Comparison of ENCODE assay signal across 8 mouse cellular contexts in the genomic region with DNA sequence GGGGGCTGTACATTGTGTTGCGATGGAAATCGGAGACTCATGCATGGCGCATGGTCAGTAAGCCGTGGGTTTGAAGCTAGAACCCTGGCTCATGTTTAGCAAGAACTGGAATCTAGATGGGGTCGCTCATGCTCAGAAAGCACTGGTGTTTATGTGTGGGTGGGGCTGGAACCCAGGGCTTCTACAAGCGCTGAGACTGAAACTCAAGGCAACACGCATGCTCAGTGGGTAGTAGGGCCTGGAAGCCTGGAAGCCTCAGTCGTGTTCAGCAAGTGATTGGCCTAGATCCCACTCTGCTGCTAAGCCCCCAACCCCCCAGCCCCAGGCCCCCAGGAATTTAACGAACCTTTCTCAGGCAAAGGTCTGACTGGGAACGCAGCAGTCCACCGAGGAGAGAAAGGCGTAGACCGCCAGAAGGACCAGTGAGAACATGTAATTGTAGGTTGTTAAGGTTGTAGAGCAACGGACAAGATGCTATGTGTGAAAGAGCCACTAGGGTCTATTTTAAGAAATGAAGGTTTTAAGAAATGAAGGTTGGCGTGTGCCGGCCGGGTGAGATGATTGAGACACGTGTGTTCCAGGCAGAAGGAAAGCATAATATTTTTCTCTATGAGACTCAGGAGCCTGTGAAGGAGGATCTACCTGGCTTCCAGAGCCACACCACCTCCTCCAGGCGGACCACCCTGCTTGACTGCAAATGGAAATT. TPM values are rescaled to one million over a fixed set of nuclear protein-coding genes. Genes with fewer than 3 reads are reported as not detected.
DNase-seq lines count a peak whose midpoint lies in the region; ATAC-seq and TF ChIP-seq lines count a peak whose summit lies in the region.

No protein-coding gene starts in this region.

- peak overlapping the region; percentile 82; the same call in 1 of the 2 replicates for H3K9ac ChIP-seq in kidney, embryonic 16.5 days (replicated peaks; ENCODE audit: low read length)
- H3K9ac ChIP-seq in MEL (ENCODE audit: control insufficient read depth, low read depth, low read length, poor library complexity, severe bottlenecking), result peak overlapping the region; percentile 62
- H3K9ac ChIP-seq in forebrain, embryonic 15.5 days (replicated peaks), result no peak overlapping the region
- no peak overlapping the region for H3K9ac ChIP-seq in liver, embryonic 15.5 days

- H3K36me3 ChIP-seq in kidney, embryonic 16.5 days (ENCODE audit: insufficient read depth, low read length), result peaks cover 5% of the 10 kb centered on the region; the same call in 1 of the 2 replicates
- peaks cover 0 to 20% of the 10 kb centered on the region in 2 experiments; a peak in 2 of 4 replicates for H3K36me3 ChIP-seq in MEL (ENCODE audit: control insufficient read depth in 1 of 2, insufficient read depth in 2 of 2, low read length in 2 of 2)
- no peaks in the 10 kb centered on the region for H3K36me3 ChIP-seq in forebrain, embryonic 15.5 days
- H3K36me3 ChIP-seq in liver, embryonic 15.5 days (replicated peaks), result no peaks in the 10 kb centered on the region

- no peak for ATAC-seq in kidney, embryonic 16.5 days (ENCODE audit: low FRiP score, low TSS enrichment)
- no peak for ATAC-seq in forebrain, embryonic 15.5 days (replicated peaks)
- ATAC-seq in liver, embryonic 15.5 days (ENCODE audit: insufficient read depth), result no peak

- 78% methylated on average over 19 of the region's 19 CpGs for WGBS in kidney, embryonic 16.5 days
- WGBS in forebrain, embryonic 15.5 days, result 75% methylated on average over 19 of the region's 19 CpGs
- 63% methylated on average over 19 of the region's 19 CpGs for WGBS in liver, embryonic 15.5 days (ENCODE audit: insufficient replicate concordance)

- no peak for TF ChIP-seq EP300 in MEL (IDR thresholded peaks at IDR 0.05; ENCODE audit: low read depth in 1 of 2, low read length in 2 of 2)

- H3K4me1 ChIP-seq in kidney, embryonic 16.5 days (ENCODE audit: insufficient read depth, low read length), result peaks cover 16% of the 10 kb centered on the region
- peaks cover 16 to 22% of the 10 kb centered on the region in 2 experiments for H3K4me1 ChIP-seq in MEL (ENCODE audit: control insufficient read depth in 1 of 2, insufficient read depth in 2 of 2, low read length in 2 of 2)
- H3K4me1 ChIP-seq in forebrain, embryonic 15.5 days, result peaks cover 17% of the 10 kb centered on the region
- peaks cover 57% of the 10 kb centered on the region for H3K4me1 ChIP-seq in liver, embryonic 15.5 days (replicated peaks)

- TF ChIP-seq RAD21 in MEL (IDR thresholded peaks at IDR 0.05; ENCODE audit: low read depth, low read length), result no peak

- peak overlapping the region; percentile 58 for H3K27ac ChIP-seq in kidney, embryonic 16.5 days (ENCODE audit: low read length)
- no peak overlapping the region for H3K27ac ChIP-seq in MEL (ENCODE audit: control insufficient read depth, low read depth, low read length)
- no peak overlapping the region for H3K27ac ChIP-seq in forebrain, embryonic 15.5 days (replicated peaks)
- peak overlapping the region; percentile 86; the same call in 1 of the 2 replicates for H3K27ac ChIP-seq in liver, embryonic 15.5 days (replicated peaks)

- no peaks in the 10 kb centered on the region for H3K27me3 ChIP-seq in kidney, embryonic 16.5 days (ENCODE audit: insufficient read depth, low read length)
- H3K27me3 ChIP-seq in MEL (ENCODE audit: control insufficient read depth in 1 of 2, insufficient read depth in 2 of 2, low read length in 2 of 2), result no peaks in the 10 kb centered on the region
- H3K27me3 ChIP-seq in forebrain, embryonic 15.5 days, result no peaks in the 10 kb centered on the region
- H3K27me3 ChIP-seq in liver, embryonic 15.5 days, result no peaks in the 10 kb centered on the region

- H3K9me3 ChIP-seq in kidney, embryonic 16.5 days (ENCODE audit: low read length), result no peaks in the 10 kb centered on the region
- H3K9me3 ChIP-seq in MEL (replicated peaks; ENCODE audit: insufficient read depth, low read length), result no peaks in the 10 kb centered on the region
- H3K9me3 ChIP-seq in forebrain, embryonic 15.5 days, result no peaks in the 10 kb centered on the region
- no peaks in the 10 kb centered on the region for H3K9me3 ChIP-seq in liver, embryonic 15.5 days (replicated peaks)

- peaks cover 24% of the 10 kb centered on the region for H3K79me2 ChIP-seq in MEL (ENCODE audit: control insufficient read depth, insufficient read depth, low read length, poor library complexity)

- TF ChIP-seq CTCF in MEL (IDR thresholded peaks at IDR 0.05 in 2 of 3, conservative IDR thresholded peaks at IDR 0.05 in 1 of 3; ENCODE audit: control insufficient read depth in 1 of 3, insufficient read depth in 1 of 3, low read depth in 2 of 3, low read length in 3 of 3, poor library complexity in 1 of 3, severe bottlenecking in 1 of 3), result no peak; a peak in 2 of 6 replicates

- 0 out of 4 replicates have a peak, but pooled peaks of 1 of the 2 experiments have one; percentile 8 for TF ChIP-seq POLR2A in MEL (IDR thresholded peaks at IDR 0.05; ENCODE audit: control insufficient read depth in 1 of 2, insufficient read depth in 1 of 2, low read depth in 1 of 2, low read length in 2 of 2, poor library complexity in 1 of 2)

- peak overlapping the region; percentile 85 for H3K4me2 ChIP-seq in kidney, embryonic 16.5 days (replicated peaks; ENCODE audit: low read depth, low read length)
- peak overlapping the region; percentile 87 for H3K4me2 ChIP-seq in forebrain, embryonic 15.5 days (replicated peaks)
- H3K4me2 ChIP-seq in liver, embryonic 15.5 days, result peak overlapping the region; percentile 96

- DNase-seq in kidney, postnatal 10 days, result no peak
- DNase-seq in MEL (ENCODE audit: low read depth, low spot score), result peak; percentile 60
- DNase-seq in thymus, postnatal 10 days (ENCODE audit: low spot score in 2 of 2), result peak; percentile 63 to 72
- DNase-seq in gastrocnemius, postnatal 4 days (ENCODE audit: low spot score in 2 of 2), result no peak
- no peak for DNase-seq in kidney, postnatal 4 days

- H3K4me3 ChIP-seq in kidney, embryonic 16.5 days (ENCODE audit: low read length), result peak overlapping the region; percentile 82
- H3K4me3 ChIP-seq in MEL (ENCODE audit: control insufficient read depth in 1 of 2, insufficient read depth in 1 of 2, low read depth in 2 of 2, low read length in 2 of 2), result peak overlapping the region in 1 of 2 experiments; percentile 75; a peak in 1 of 4 replicates
- peak overlapping the region; percentile 88 for H3K4me3 ChIP-seq in forebrain, embryonic 15.5 days
- H3K4me3 ChIP-seq in liver, embryonic 15.5 days (replicated peaks), result peak overlapping the region; percentile 72

TF ChIP-seq in MEL, 35 proteins besides CTCF, POLR2A, EP300 and RAD21 (continues in another document):
- TF ChIP-seq MYC (IDR thresholded peaks at IDR 0.05; ENCODE audit: low read depth, low read length) (no peak), TAL1 (IDR thresholded peaks at IDR 0.05; ENCODE audit: low read length) (no peak), GATA1 (IDR thresholded peaks at IDR 0.05; ENCODE audit: low read depth, low read length) (no peak), MAZ (IDR thresholded peaks at IDR 0.05; ENCODE audit: low read depth, low read length) (no peak)

RNA-seq across cellular contexts. Expression of a gene that starts 1.9 kb away (rescaled TPM):
- 116 and 122 TPM in 2 replicates for polyA plus RNA-seq in kidney, embryonic 16.5 days (2015; fragmentation: Nextera tagmentation; extraction: Ambion mirVana)
- total RNA-seq in MEL (2012; rRNA removed), result 27.3 and 30.7 TPM in 2 replicates
- polyA plus RNA-seq in MEL (2012; ENCODE audit: insufficient read depth in 1 of 2, insufficient read length in 2 of 2, low read depth in 1 of 2, low replicate concordance in 2 of 2, missing spikeins in 1 of 2), result 100 to 1,000 TPM in 1 of 2 experiments, not detected in 1; 121 TPM
- polyA plus RNA-seq in forebrain, embryonic 15.5 days (2015; fragmentation: Nextera tagmentation; extraction: Ambion mirVana), result 77.4 and 77.8 TPM in 2 replicates
- polyA plus RNA-seq in liver, embryonic 15.5 days (2015; fragmentation: Nextera tagmentation; extraction: Ambion mirVana), result 16.7 and 17.6 TPM in 2 replicates
- 100 to 1,000 TPM; 139 to 151 TPM for total RNA-seq in gastrocnemius, postnatal 4 days (2021)

RNA-seq across cellular contexts. Expression of a gene that starts 10.2 kb away (rescaled TPM):
- polyA plus RNA-seq in kidney, embryonic 16.5 days (2015; fragmentation: Nextera tagmentation; extraction: Ambion mirVana), result 45.2 and 48.9 TPM in 2 replicates
- total RNA-seq in MEL (2012; rRNA removed), result 0.52 and 0.73 TPM in 2 replicates
- polyA plus RNA-seq in MEL (2012; ENCODE audit: insufficient read depth in 1 of 2, insufficient read length in 2 of 2, low read depth in 1 of 2, low replicate concordance in 2 of 2, missing spikeins in 1 of 2), result 1 to 10 TPM in 1 of 2 experiments, not detected in 1; 1.0 TPM
- 1.1 and 1.4 TPM in 2 replicates for polyA plus RNA-seq in forebrain, embryonic 15.5 days (2015; fragmentation: Nextera tagmentation; extraction: Ambion mirVana)
- polyA plus RNA-seq in liver, embryonic 15.5 days (2015; fragmentation: Nextera tagmentation; extraction: Ambion mirVana), result 0.28 and 0.68 TPM in 2 replicates
- not detected for total RNA-seq in gastrocnemius, postnatal 4 days (2021)

RNA-seq across cellular contexts. Expression of a gene that starts 31.2 kb away (rescaled TPM):
- polyA plus RNA-seq in kidney, embryonic 16.5 days (2015; fragmentation: Nextera tagmentation; extraction: Ambion mirVana), result 50.9 and 51.7 TPM in 2 replicates
- total RNA-seq in MEL (2012; rRNA removed), result 40.1 and 55.2 TPM in 2 replicates
- polyA plus RNA-seq in MEL (2012; ENCODE audit: insufficient read depth in 1 of 2, insufficient read length in 2 of 2, low read depth in 1 of 2, low replicate concordance in 2 of 2, missing spikeins in 1 of 2), result 10 to 100 TPM in 1 of 2 experiments, not detected in 1; 67.9 TPM
- polyA plus RNA-seq in forebrain, embryonic 15.5 days (2015; fragmentation: Nextera tagmentation; extraction: Ambion mirVana), result 91.3 and 97.9 TPM in 2 replicates
- polyA plus RNA-seq in liver, embryonic 15.5 days (2015; fragmentation: Nextera tagmentation; extraction: Ambion mirVana), result 129 and 144 TPM in 2 replicates
- total RNA-seq in gastrocnemius, postnatal 4 days (2021), result 10 to 100 TPM; 20.5 to 24.0 TPM

RNA-seq across cellular contexts. Expression of a gene that starts 34.6 kb away (rescaled TPM):
- polyA plus RNA-seq in kidney, embryonic 16.5 days (2015; fragmentation: Nextera tagmentation; extraction: Ambion mirVana), result 14.6 and 20.0 TPM in 2 replicates
- 175 and 199 TPM in 2 replicates for total RNA-seq in MEL (2012; rRNA removed)
- 100 to 1,000 TPM in 1 of 2 experiments, 10 to 100 TPM in 1; 76.1 to 233 TPM for polyA plus RNA-seq in MEL (2012; ENCODE audit: insufficient read depth in 1 of 2, insufficient read length in 2 of 2, low read depth in 1 of 2, low replicate concordance in 2 of 2, missing spikeins in 1 of 2)
- polyA plus RNA-seq in forebrain, embryonic 15.5 days (2015; fragmentation: Nextera tagmentation; extraction: Ambion mirVana), result 18.0 and 18.1 TPM in 2 replicates
- 6.0 and 6.7 TPM in 2 replicates for polyA plus RNA-seq in liver, embryonic 15.5 days (2015; fragmentation: Nextera tagmentation; extraction: Ambion mirVana)
- total RNA-seq in gastrocnemius, postnatal 4 days (2021), result 10 to 100 TPM; 18.1 to 21.3 TPM

RNA-seq across cellular contexts. Expression of a gene that starts 45.3 kb away (rescaled TPM):
- polyA plus RNA-seq in kidney, embryonic 16.5 days (2015; fragmentation: Nextera tagmentation; extraction: Ambion mirVana), result 208 and 220 TPM in 2 replicates
- total RNA-seq in MEL (2012; rRNA removed), result 210 and 235 TPM in 2 replicates
- 100 to 1,000 TPM in 1 of 2 experiments, 10 to 100 TPM in 1; 67.4 to 519 TPM for polyA plus RNA-seq in MEL (2012; ENCODE audit: insufficient read depth in 1 of 2, insufficient read length in 2 of 2, low read depth in 1 of 2, low replicate concordance in 2 of 2, missing spikeins in 1 of 2)
- polyA plus RNA-seq in forebrain, embryonic 15.5 days (2015; fragmentation: Nextera tagmentation; extraction: Ambion mirVana), result 306 and 307 TPM in 2 replicates
- 38.8 and 42.2 TPM in 2 replicates for polyA plus RNA-seq in liver, embryonic 15.5 days (2015; fragmentation: Nextera tagmentation; extraction: Ambion mirVana)
- 10 to 100 TPM; 65.2 to 75.5 TPM for total RNA-seq in gastrocnemius, postnatal 4 days (2021)

Comparison
In these comparisons a context has a peak if more than half of its experiments do, and no peak if none do; other contexts are left out.
1. H3K27ac ChIP-seq: peak in kidney, embryonic 16.5 days (single experiment) and liver, embryonic 15.5 days (single experiment); none in MEL (single experiment) and forebrain, embryonic 15.5 days (single experiment).
2. H3K9ac ChIP-seq: peak in kidney, embryonic 16.5 days (single experiment) and MEL (single experiment); none in forebrain, embryonic 15.5 days (single experiment) and liver, embryonic 15.5 days (single experiment).
3. DNase-seq: peak in MEL (single experiment) and thymus, postnatal 10 days (2 of 2); none in kidney, postnatal 10 days (single experiment), gastrocnemius, postnatal 4 days (0 of 2) and kidney, postnatal 4 days (0 of 2).
4. RNA of a gene that starts 10.2 kb away (polyA plus RNA-seq): 45.2 to 48.9 TPM in kidney, embryonic 16.5 days; 1.1 to 1.4 TPM in forebrain, embryonic 15.5 days, 1.0 TPM in MEL and 0.28 to 0.68 TPM in liver, embryonic 15.5 days; every median in the first group is over 10 times any median in the second.
5. Peak in every context shown above with its lines, with median percentiles within 50 percentile points of each other: H3K4me2 ChIP-seq.